Mouse (Mus musculus) kidney, adult 18-20 months (tissue): ENCODE results near the gene Shroom3.
A peak's percentile ranks its signal among the peaks of the same experiment; 100 is the strongest.

Source experiments
- DNase-seq: peaks from one replicate; pipeline ENCODE4 v3.0.0; 2021

Gene Shroom3

DNA sequence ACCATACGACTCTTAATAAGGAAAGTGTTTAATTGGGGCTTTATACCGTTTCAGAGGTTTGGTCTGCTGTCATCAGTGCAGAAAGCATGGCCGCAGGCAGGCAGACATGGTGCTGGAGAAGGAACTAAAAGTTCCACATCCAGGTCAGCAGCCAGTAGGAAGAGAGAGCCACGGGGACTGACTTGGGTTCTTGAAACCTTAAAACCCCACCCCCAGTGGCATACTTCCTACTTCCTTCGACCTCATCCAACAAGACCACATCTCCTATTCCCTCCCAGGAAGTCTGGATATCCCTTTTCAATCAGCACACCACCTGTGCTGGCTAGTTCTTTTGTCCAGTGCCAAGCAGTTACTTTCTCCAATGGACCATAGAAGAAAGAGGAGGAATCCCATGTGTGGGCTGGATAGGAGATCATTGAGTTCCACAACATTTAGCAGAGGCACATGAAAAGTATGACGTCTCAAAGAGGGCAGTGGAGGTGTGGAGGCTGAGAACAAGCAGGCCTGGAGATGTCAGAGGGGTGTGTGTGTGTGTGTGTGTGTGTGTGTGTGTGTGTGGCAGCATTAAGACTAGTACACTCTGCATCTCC lies 76.0 kb downstream of the Shroom3 start:
- no peak for DNase-seq

GRCm38 (mm10) chr5:92760542-92760941 lies 77.3 kb downstream of the Shroom3 start:
- no peak for DNase-seq

- DNase-seq: no peak
These were observed 78.5 kb downstream of the Shroom3 start for GRCm38 (mm10) chr5:92761615-92762353.

DNA sequence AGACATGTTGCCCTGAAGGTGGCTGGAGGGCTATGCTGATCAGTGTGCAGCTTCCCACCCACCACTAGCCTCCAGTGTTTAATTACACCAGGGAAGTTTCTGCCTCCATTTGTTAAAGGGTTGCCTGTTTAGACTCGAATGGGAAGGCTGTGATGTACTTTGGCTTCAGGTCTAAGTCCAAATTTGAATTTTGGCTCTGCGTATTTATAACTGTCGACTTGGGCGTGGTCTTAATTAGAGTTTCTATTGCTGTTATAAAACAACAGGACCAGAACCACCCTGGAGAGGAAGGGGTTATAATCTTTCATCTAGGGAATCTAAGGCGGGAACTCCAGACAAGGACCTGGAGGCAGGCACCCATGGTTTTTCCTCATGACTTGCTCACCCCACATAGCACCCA lies 79.2 kb downstream of the Shroom3 start:
- no peak for DNase-seq

- no peak for DNase-seq
These were observed 80.3 kb downstream of the Shroom3 start for GRCm38 (mm10) chr5:92763546-92763952.

GRCm38 (mm10) chr5:92766301-92766700 lies 83.1 kb downstream of the Shroom3 start:
- DNase-seq: no peak

DNA sequence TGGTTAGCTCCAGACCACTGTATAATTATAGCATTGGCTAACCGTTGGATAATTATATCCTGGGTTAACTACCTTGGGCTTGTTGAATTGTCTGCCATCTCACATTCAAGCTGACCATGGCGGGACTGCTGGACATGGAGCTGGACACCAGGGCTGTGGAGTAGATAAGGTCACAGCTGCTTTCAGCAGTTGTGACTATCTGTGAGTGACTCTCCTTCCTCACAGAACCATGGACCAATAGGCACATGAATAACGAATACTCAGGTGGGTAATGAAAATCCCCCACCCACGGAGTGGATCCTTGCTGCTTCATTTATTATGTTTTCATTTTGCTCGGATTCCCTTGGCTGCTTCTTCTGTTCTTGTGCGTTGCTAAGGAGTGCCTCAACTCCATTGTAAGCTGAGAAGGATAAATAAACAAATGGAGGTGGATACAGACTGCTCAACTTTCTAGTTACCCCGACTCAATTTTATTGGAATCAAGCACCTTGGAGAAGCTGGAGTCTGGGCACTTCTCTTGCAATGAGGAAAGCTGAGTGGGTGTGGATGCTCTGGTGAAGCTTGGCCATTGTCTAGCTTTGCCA lies 84.1 kb downstream of the Shroom3 start:
- no peak for DNase-seq

DNA sequence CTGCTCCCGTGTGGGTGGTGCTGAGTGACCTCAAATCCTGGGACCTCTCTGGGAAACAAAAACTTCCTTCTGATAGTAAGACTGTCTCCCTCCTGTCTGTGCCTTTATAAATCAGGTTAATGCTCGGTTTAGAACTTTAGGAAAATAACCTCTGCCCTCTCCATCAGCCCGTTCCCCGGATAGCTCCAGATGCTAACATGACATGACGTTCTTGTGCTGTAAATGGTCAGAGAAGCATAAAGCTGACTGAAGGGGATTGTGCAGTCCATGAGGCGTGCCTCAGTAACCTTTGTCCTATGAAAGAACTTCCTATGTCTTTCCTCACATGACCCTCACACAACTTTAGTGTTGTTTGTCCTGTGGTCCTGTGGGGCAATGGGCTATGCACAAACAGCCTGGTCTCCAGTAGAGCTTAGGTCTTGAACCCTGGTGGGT lies 84.6 kb downstream of the Shroom3 start:
- no peak for DNase-seq

DNA sequence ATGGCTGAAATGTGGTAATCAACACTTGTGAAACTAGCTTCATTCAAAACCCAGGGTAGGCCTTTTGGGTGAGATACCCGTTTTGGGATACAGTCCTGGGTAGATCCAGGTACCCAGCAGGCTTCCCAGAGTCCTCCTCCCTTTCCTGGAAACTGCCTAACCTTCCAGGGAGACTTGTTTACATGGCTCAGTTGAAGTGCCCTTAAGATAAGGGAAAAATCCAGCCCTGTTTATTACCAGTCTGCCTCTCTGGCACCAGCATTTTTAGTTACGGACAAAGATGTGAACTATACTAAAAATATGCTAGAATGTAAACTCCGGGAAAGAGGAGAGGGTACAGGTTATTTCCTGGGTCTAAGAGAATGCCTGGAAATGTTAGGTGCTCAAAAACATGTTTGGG lies 90.6 kb downstream of the Shroom3 start:
- DNase-seq: no peak

DNA sequence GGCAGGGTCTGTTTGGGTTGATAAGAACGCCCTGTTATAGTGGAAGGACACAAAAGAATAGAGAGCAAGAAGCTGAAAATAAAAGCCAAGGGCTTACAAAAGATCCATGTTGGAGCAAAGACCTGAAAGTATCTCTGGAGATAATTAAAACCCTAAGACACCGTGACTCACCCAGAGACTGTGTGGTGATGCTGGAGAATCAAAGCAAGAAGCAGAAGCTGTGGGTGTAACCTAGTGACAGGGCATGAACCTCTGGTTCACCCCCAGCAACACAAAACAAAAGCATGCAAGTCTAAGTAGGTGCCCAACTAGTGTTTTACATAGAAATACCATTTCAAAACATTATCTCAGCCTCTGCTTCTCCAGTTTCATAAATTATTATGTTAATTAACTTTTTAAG lies 91.2 kb downstream of the Shroom3 start:
- no peak for DNase-seq

- DNase-seq: no peak
These were observed 91.7 kb downstream of the Shroom3 start for GRCm38 (mm10) chr5:92774893-92775292.

- no peak for DNase-seq
These were observed 95.2 kb downstream of the Shroom3 start for GRCm38 (mm10) chr5:92778395-92778794.

DNA sequence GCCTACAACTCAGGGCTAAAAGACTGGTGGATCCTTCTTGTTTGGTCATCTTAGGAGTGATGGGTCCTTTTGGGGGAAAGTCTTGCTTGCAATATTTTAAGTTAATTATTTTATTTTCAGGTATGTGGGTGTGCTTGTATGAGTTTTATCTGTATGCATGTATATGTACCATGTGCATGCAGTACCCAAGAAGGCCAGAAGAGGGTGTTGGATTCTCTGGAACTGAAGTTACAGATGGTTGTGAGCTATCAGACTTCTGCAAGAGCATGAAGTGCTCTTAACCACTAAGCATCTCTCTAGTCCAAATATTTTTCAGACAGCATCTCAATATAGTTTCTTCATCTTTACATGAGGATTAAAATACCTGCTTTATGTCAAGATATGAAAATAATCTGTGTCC lies 97.8 kb downstream of the Shroom3 start:
- DNase-seq: no peak

GRCm38 (mm10) chr5:92784037-92784860 lies 101.0 kb downstream of the Shroom3 start:
- peak; percentile 59 for DNase-seq

DNA sequence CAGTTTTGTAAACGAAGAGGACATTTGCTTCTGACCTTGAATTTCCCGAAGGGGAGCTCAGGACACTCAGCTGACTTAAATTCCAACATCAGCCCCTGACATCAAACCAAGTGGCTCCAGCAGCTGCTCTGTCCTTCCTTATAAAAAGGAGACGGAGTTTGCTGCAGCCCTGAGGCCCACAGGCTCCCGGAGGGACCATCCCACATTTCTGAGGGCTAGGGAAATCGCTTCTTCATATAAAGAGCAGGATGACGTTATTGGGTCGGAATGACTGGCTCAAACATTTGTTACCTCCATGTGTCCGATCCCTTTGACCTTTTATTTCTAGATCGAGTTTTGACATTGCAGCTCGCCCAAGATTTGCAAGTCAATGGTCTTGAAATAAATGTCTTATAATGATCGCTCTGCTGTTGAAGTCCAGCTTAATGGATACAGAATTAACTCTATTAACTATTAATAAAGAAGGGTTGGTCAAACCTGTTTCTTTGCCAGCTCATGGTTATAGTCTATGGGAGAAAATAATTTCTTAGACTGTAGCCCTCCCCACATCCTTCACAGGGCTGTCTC lies 102.7 kb downstream of the Shroom3 start:
- peak; percentile 64 for DNase-seq

- DNase-seq: peak; percentile 23
These were observed 105.8 kb downstream of the Shroom3 start for GRCm38 (mm10) chr5:92788990-92789389.

GRCm38 (mm10) chr5:92796089-92796990 lies 113.1 kb downstream of the Shroom3 start:
- peak; percentile 37 for DNase-seq

DNA sequence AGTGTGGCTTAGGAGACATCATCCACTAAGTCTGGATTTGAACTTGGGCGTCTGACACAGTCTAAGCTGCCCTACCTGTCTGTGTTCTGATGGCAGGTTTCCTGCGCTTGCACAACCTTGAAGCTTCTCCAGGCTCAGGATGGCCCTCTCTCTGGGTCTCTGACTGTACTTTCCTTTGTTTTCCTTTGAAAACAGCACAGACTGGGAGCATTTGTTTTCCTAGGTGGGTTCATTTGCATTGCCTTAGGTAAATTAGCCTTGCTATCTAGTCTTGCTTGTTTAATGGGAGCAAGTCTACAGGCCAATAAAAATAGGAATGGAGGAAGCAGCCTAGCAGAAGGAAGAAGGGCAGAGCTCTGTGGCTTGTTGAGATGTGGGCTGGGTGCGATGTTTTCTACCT lies 114.7 kb downstream of the Shroom3 start:
- DNase-seq: no peak

DNA sequence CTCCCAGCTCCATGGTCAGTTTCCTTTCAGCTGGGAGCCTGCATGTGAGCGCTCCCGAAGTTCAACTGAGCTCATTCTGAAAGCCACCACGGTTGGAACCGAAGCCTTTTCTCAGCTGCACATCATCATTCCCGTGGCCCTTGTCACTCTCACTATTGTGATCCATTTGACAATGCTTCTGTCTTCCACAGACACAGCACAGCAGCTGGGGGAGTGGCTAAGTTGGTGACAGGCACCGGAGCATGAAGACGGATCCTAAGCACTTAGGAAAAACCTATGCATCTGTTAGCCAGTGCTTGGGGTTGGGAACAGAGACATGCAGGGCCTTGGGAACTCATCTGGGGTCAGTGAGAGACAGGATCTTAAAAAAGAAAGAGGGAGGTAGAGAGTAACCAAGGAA lies 121.1 kb downstream of the Shroom3 start:
- no peak for DNase-seq

GRCm38 (mm10) chr5:92808503-92809415 lies 125.5 kb downstream of the Shroom3 start:
- peak; percentile 87 for DNase-seq

GRCm38 (mm10) chr5:92809416-92809750 lies 126.1 kb downstream of the Shroom3 start:
- no peak for DNase-seq
